Mouse (Mus musculus) myocyte (in vitro differentiated cells): ENCODE results near the gene Rab40b.

Experiments used
- REST ChIP-seq: IDR thresholded peaks from one replicate; pipeline ENCODE4 v1.6.1; 2011; ENCODE audit warnings: mild to moderate bottlenecking, control low read depth, moderate library complexity; ENCODE audit not compliant: insufficient read depth, insufficient read length
- TCF3 ChIP-seq: IDR thresholded peaks from one replicate; pipeline ENCODE4 v1.6.1; 2011; ENCODE audit warnings: low read depth, control low read depth; ENCODE audit not compliant: insufficient read length

DNA sequence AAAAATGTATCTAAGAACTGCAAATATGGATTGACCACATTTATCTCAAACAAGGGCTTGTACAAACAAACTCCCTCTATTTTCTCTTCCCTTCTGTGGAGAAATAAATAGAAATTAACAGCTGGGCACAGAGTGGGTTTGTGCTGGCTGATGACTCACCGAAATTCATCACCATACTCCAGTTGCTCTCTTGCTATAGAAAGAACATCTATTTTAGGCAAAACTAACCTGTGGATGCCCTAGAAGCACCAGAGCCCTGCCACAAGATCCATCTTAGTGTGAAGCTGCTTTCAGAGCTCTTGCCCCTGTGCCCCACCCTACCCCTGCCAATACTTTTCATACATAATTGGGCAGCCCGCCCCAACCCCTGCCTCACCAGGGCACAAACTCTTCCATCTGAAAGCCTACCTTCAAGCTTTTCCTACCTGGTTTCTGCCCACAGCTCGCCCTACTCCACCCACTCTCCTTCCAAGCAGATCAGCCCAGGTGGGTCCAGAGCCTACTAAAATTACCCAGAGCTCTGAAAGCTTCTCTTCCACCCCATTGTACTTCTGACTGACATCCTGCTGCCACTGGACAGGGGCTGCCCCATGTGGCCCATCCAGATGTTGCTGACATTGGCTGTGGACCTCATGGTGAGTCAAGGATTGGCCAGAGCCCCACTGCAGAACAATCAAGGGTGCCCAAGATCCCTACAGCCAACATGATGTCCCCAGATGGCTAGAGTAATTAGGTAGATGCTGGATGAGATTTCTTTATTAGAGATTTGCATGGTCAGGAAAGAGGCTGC, 19.5 kb upstream of the Rab40b start:
- TF ChIP-seq REST (no peak), TCF3 (no peak)
